Mouse (Mus musculus): ENCODE results near the gene Erc2. TPM values are rescaled to one million over a fixed set of nuclear protein-coding genes. Genes with fewer than 3 reads are reported as not detected.
"Not testable (repeated sequence)": the region's sequence is repeated elsewhere in the genome, so short reads cannot be mapped to it uniquely, and the experiment has no call there.

The Erc2 gene
- 0.53 TPM for polyA plus RNA-seq (2012; fragmentation: generic; extraction: Trizol)

DNA sequence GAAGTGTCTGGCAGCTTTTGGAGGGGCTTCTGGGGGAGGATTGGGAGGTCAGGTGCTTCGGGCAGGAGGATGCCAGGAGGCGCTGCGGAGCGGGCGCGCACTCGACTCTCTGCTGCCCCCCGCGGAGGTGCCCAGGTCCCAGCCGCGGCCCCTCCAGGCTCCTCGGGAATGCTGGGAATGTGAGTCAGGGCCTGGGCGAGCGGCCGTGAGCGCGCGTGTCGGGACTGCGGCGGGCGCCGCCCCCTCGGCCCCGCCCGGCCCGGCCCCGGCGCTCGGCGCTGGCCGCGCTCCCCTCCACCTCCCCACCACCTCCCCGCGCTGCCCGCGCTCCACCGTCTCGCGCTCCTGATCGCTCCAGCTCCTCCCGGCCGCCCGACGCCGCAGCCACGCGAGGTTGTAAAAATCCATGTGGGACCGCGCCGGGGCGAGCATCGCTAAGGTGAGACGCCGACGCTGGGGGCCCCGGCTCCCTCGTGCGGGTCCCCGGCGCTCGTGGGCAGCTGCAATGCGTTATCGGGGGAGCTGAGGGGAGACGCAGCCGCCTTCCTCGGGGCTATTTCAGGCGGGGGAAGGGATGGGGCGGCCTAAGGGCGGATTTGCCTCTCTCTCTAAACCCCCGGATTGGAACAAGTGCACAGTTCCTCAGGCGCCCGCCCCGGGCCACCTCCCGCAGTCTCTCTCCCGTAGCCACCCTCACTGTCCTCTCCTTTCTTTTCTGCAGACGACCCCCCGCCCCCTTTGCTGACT is at the start of gene Erc2:
Gene Erc2 (plus strand): TSS at position 253 of the 747 bp plus-strand sequence.
- peaks cover 15% of the 10 kb centered on the region for H3K27me3 ChIP-seq (ENCODE audit: control insufficient read depth, insufficient read depth, insufficient read length)
- no peak within 1 kb of the TSS for H3ac ChIP-seq (ENCODE audit: control insufficient read depth, insufficient read length)
- H3K79me2 ChIP-seq (ENCODE audit: control insufficient read depth, insufficient read depth) = no peaks in the 10 kb centered on the region
- peak within 1 kb of the TSS; percentile 52 for H3K4me2 ChIP-seq (ENCODE audit: low read depth)
- TF ChIP-seq USF1 (IDR thresholded peaks at IDR 0.05; ENCODE audit: low read depth) (no peak), POLR2AphosphoS2 (IDR thresholded peaks at IDR 0.05; ENCODE audit: insufficient read length, low read depth) (no peak), TCF12 (IDR thresholded peaks at IDR 0.05; ENCODE audit: insufficient read depth, poor library complexity, severe bottlenecking) (no peak), MAX (IDR thresholded peaks at IDR 0.05; ENCODE audit: low read depth) (no peak), CEBPB (IDR thresholded peaks at IDR 0.05; ENCODE audit: insufficient read depth, poor library complexity, severe bottlenecking) (no peak), TCF3 (IDR thresholded peaks at IDR 0.05; ENCODE audit: insufficient read length, low read depth) (no peak), REST (IDR thresholded peaks at IDR 0.05; ENCODE audit: insufficient read depth, insufficient read length) (no peak), MYOD1 (IDR thresholded peaks at IDR 0.05; ENCODE audit: control insufficient read depth in 1 of 3, insufficient read length in 2 of 3, low read depth in 2 of 3) (no peak), SRF (IDR thresholded peaks at IDR 0.05; ENCODE audit: control insufficient read depth, insufficient read length, low read depth) (no peak), E2F4 (IDR thresholded peaks at IDR 0.05; ENCODE audit: insufficient read depth) (no peak), POLR2A (IDR thresholded peaks at IDR 0.05; ENCODE audit: insufficient read length, low read depth) (no peak)
- no peaks in the 10 kb centered on the region for H3K36me3 ChIP-seq (ENCODE audit: control insufficient read depth, insufficient read depth)
- no peak within 1 kb of the TSS for H3K4me3 ChIP-seq

- H3K79me2 ChIP-seq (ENCODE audit: control insufficient read depth, insufficient read depth) = no peaks in the 10 kb centered on the region
- no peaks in the 10 kb centered on the region for H3K36me3 ChIP-seq (ENCODE audit: control insufficient read depth, insufficient read depth)
- no peaks in the 10 kb centered on the region for H3K27me3 ChIP-seq (ENCODE audit: control insufficient read depth, insufficient read depth, insufficient read length)
- TF ChIP-seq MAX (IDR thresholded peaks at IDR 0.05; ENCODE audit: low read depth) (no peak), TCF12 (IDR thresholded peaks at IDR 0.05; ENCODE audit: insufficient read depth, poor library complexity, severe bottlenecking) (no peak), REST (IDR thresholded peaks at IDR 0.05; ENCODE audit: insufficient read depth, insufficient read length) (no peak), SRF (IDR thresholded peaks at IDR 0.05; ENCODE audit: control insufficient read depth, insufficient read length, low read depth) (no peak), CEBPB (IDR thresholded peaks at IDR 0.05; ENCODE audit: insufficient read depth, poor library complexity, severe bottlenecking) (no peak), MYOG (IDR thresholded peaks at IDR 0.05; ENCODE audit: control insufficient read depth in 1 of 3, insufficient read depth in 1 of 3, insufficient read length in 2 of 3, low read depth in 2 of 3) (no peak), POLR2AphosphoS2 (IDR thresholded peaks at IDR 0.05; ENCODE audit: insufficient read length, low read depth) (no peak)
- no peak overlapping the region for H3K4me3 ChIP-seq
- H3K4me2 ChIP-seq (ENCODE audit: low read depth) = no peak overlapping the region
- no peak overlapping the region for H3ac ChIP-seq (ENCODE audit: control insufficient read depth, insufficient read length)
Observed at GRCm38 (mm10) chr14:27578443-27578842, 43.8 kb upstream of the Erc2 start.

GRCm38 (mm10) chr14:27589616-27590015 is 32.6 kb upstream of the Erc2 start:
- not testable (repeated sequence) for H3K36me3 ChIP-seq (ENCODE audit: control insufficient read depth, insufficient read depth); H3K4me2 ChIP-seq (ENCODE audit: low read depth); H3K79me2 ChIP-seq (ENCODE audit: control insufficient read depth, insufficient read depth); H3K4me3 ChIP-seq; H3ac ChIP-seq (ENCODE audit: control insufficient read depth, insufficient read length); H3K27me3 ChIP-seq (ENCODE audit: control insufficient read depth, insufficient read depth, insufficient read length)

DNA sequence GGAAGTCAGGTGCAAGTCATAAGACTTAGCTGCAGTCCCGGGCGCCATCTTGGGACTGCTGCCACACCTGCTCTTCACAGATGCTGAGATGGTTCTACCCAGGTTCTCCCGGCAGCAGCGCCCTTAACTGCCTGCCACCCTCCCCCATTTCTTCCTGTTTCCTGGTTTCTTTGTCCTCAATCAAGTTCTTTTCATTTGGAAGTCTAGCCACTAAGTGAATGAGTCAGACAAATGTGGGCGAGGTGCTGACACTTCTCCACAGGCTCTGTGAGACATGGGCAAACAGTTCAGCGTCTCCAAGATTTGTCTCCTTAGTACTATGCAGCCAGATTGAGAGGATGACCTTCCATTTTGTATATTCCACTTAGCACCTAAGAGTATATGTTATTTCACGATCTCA is 30.1 kb upstream of the Erc2 start:
- H3K4me3 ChIP-seq = no peak overlapping the region
- no peak for TF ChIP-seq POLR2A (IDR thresholded peaks at IDR 0.05; ENCODE audit: insufficient read length, low read depth)
- H3ac ChIP-seq (ENCODE audit: control insufficient read depth, insufficient read length) = no peak overlapping the region
- no peaks in the 10 kb centered on the region for H3K79me2 ChIP-seq (ENCODE audit: control insufficient read depth, insufficient read depth)
- no peaks in the 10 kb centered on the region for H3K36me3 ChIP-seq (ENCODE audit: control insufficient read depth, insufficient read depth)
- H3K27me3 ChIP-seq (ENCODE audit: control insufficient read depth, insufficient read depth, insufficient read length) = no peaks in the 10 kb centered on the region
- H3K4me2 ChIP-seq (ENCODE audit: low read depth) = no peak overlapping the region

GRCm38 (mm10) chr14:27596265-27596664 is 26.0 kb upstream of the Erc2 start:
- Histone ChIP-seq H3ac (ENCODE audit: control insufficient read depth, insufficient read length) (no peak overlapping the region), H3K27me3 (ENCODE audit: control insufficient read depth, insufficient read depth, insufficient read length) (no peaks in the 10 kb centered on the region), H3K36me3 (ENCODE audit: control insufficient read depth, insufficient read depth) (no peaks in the 10 kb centered on the region), H3K4me2 (ENCODE audit: low read depth) (no peak overlapping the region), H3K4me3 (no peak overlapping the region), H3K79me2 (ENCODE audit: control insufficient read depth, insufficient read depth) (no peaks in the 10 kb centered on the region)
- no peak for TF ChIP-seq MYOG (IDR thresholded peaks at IDR 0.05; ENCODE audit: control insufficient read depth in 1 of 3, insufficient read depth in 1 of 3, insufficient read length in 2 of 3, low read depth in 2 of 3)
- TF ChIP-seq SRF (IDR thresholded peaks at IDR 0.05; ENCODE audit: control insufficient read depth, insufficient read length, low read depth) = no peak
- no peak for TF ChIP-seq POLR2AphosphoS2 (IDR thresholded peaks at IDR 0.05; ENCODE audit: insufficient read length, low read depth)
- no peak for TF ChIP-seq POLR2A (IDR thresholded peaks at IDR 0.05; ENCODE audit: insufficient read length, low read depth)
- peak; percentile 61 for TF ChIP-seq MAX (IDR thresholded peaks at IDR 0.05; ENCODE audit: low read depth)
- TF ChIP-seq TCF3 (IDR thresholded peaks at IDR 0.05; ENCODE audit: insufficient read length, low read depth) = no peak
- TF ChIP-seq MYOD1 (IDR thresholded peaks at IDR 0.05; ENCODE audit: control insufficient read depth in 1 of 3, insufficient read length in 2 of 3, low read depth in 2 of 3) = no peak
- no peak for TF ChIP-seq E2F4 (IDR thresholded peaks at IDR 0.05; ENCODE audit: insufficient read depth)
- no peak for TF ChIP-seq CEBPB (IDR thresholded peaks at IDR 0.05; ENCODE audit: insufficient read depth, poor library complexity, severe bottlenecking)
- no peak for TF ChIP-seq TCF12 (IDR thresholded peaks at IDR 0.05; ENCODE audit: insufficient read depth, poor library complexity, severe bottlenecking)
- TF ChIP-seq USF1 (IDR thresholded peaks at IDR 0.05; ENCODE audit: low read depth) = peak; percentile 76
- peak; percentile 79 for TF ChIP-seq REST (IDR thresholded peaks at IDR 0.05; ENCODE audit: insufficient read depth, insufficient read length)
